Mouse (Mus musculus): ENCODE measurements around the gene Slc24a3. TPM values are rescaled to one million over a fixed set of nuclear protein-coding genes. Genes with fewer than 3 reads are reported as not detected.

Slc24a3 gene
- polyA plus RNA-seq, 1 experiment from 2014 or later: 2.1 TPM

GRCm38 (mm10) chr2:145175036-145175435 is 7.5 kb downstream of the Slc24a3 start:
- DNase-seq (ENCODE audit: low spot score) (no peak), ATAC-seq (replicated peaks; ENCODE audit: low FRiP score) (no peak)
- Histone ChIP-seq H3K9ac (ENCODE audit: low read depth, low read length) (no peak overlapping the region), H3K9me3 (ENCODE audit: control insufficient read depth, low read length) (no peaks in the 10 kb centered on the region), H3K4me2 (no peak overlapping the region), H3K27ac (ENCODE audit: low read depth, low read length) (no peak overlapping the region), H3K36me3 (ENCODE audit: control insufficient read depth, insufficient read depth, low read length) (no peaks in the 10 kb centered on the region), H3K4me1 (replicated peaks; ENCODE audit: control insufficient read depth, insufficient read depth, low read length) (no peaks in the 10 kb centered on the region), H3K4me3 (ENCODE audit: low read depth, low read length) (no peak overlapping the region), H3K27me3 (replicated peaks; ENCODE audit: control insufficient read depth, insufficient read depth, low read length) (no peaks in the 10 kb centered on the region)
- 91% methylated on average over 7 of the region's 7 CpGs for WGBS

- H3K4me1 ChIP-seq (replicated peaks; ENCODE audit: control insufficient read depth, insufficient read depth, low read length): no peaks in the 10 kb centered on the region
- H3K27ac ChIP-seq (ENCODE audit: low read depth, low read length): no peak overlapping the region
- no peak for ATAC-seq (replicated peaks; ENCODE audit: low FRiP score)
- 79% methylated on average over 8 of the region's 8 CpGs for WGBS
- no peak overlapping the region for H3K4me2 ChIP-seq
- no peaks in the 10 kb centered on the region for H3K36me3 ChIP-seq (ENCODE audit: control insufficient read depth, insufficient read depth, low read length)
- H3K9ac ChIP-seq (ENCODE audit: low read depth, low read length): no peak overlapping the region
- no peak overlapping the region for H3K4me3 ChIP-seq (ENCODE audit: low read depth, low read length)
- no peak for DNase-seq (ENCODE audit: low spot score)
- no peaks in the 10 kb centered on the region for H3K27me3 ChIP-seq (replicated peaks; ENCODE audit: control insufficient read depth, insufficient read depth, low read length)
- H3K9me3 ChIP-seq (ENCODE audit: control insufficient read depth, low read length): no peaks in the 10 kb centered on the region
Observed at GRCm38 (mm10) chr2:145182410-145182809, 14.9 kb downstream of the Slc24a3 start.

DNA sequence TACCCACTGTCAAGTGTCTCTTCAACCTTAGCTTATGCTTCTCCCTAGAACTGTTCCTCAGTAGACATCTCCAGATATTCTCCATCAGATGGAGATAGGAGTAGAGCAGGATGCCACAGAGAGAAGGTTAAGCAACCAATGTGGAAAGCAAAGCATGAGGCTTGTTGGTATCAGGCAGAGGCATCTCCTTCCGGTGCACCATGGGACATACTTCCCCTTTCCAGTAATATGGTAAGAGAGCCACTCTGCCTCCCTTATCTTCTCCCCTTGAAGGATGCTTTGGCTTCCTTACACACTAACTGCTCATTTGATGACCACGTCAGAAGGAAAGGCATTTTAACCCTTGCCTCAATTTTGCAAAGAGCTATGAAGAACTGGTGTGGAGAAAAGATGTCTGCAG is 21.3 kb downstream of the Slc24a3 start:
- ATAC-seq (replicated peaks; ENCODE audit: low FRiP score): no peak
- WGBS: 42% methylated on average over 2 of the region's 2 CpGs
- no peaks in the 10 kb centered on the region for H3K36me3 ChIP-seq (ENCODE audit: control insufficient read depth, insufficient read depth, low read length)

DNA sequence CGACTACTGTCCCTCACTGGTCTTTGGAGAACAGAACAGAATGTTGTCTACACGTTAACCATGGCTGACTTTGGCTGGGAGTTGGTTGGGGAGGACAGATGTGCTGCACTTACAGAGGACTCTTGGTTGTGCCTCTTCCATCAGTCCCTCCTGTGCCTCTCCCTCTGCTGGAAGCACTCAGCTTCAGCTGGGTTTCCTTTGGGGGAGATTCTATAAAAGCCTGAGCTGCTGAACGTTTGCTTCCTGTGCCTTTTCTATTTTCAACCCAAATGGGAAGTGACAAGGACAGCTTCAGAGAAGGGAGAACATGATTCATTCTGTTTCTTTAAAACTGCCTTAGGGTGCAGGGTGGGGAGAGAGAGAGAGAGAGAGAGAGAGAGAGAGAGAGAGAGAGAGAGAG is 28.5 kb downstream of the Slc24a3 start:
- no peaks in the 10 kb centered on the region for H3K4me1 ChIP-seq (replicated peaks; ENCODE audit: control insufficient read depth, insufficient read depth, low read length)
- no peaks in the 10 kb centered on the region for H3K9me3 ChIP-seq (ENCODE audit: control insufficient read depth, low read length)
- 51% methylated on average over 3 of the region's 3 CpGs for WGBS
- ATAC-seq (replicated peaks; ENCODE audit: low FRiP score) (no peak), DNase-seq (ENCODE audit: low spot score) (no peak)
- H3K4me2 ChIP-seq: no peak overlapping the region
- no peak overlapping the region for H3K4me3 ChIP-seq (ENCODE audit: low read depth, low read length)
- H3K36me3 ChIP-seq (ENCODE audit: control insufficient read depth, insufficient read depth, low read length): no peaks in the 10 kb centered on the region
- no peak overlapping the region for H3K9ac ChIP-seq (ENCODE audit: low read depth, low read length)
- H3K27me3 ChIP-seq (replicated peaks; ENCODE audit: control insufficient read depth, insufficient read depth, low read length): no peaks in the 10 kb centered on the region
- H3K27ac ChIP-seq (ENCODE audit: low read depth, low read length): no peak overlapping the region

More for the DNA sequence above, 21.3 kb downstream of the Slc24a3 start:
- Histone ChIP-seq H3K4me1 (replicated peaks; ENCODE audit: control insufficient read depth, insufficient read depth, low read length) (no peaks in the 10 kb centered on the region), H3K9me3 (ENCODE audit: control insufficient read depth, low read length) (no peaks in the 10 kb centered on the region), H3K9ac (ENCODE audit: low read depth, low read length) (no peak overlapping the region), H3K4me2 (no peak overlapping the region), H3K4me3 (ENCODE audit: low read depth, low read length) (no peak overlapping the region), H3K27me3 (replicated peaks; ENCODE audit: control insufficient read depth, insufficient read depth, low read length) (no peaks in the 10 kb centered on the region), H3K27ac (ENCODE audit: low read depth, low read length) (no peak overlapping the region)
- no peak for DNase-seq (ENCODE audit: low spot score)

- DNase-seq (ENCODE audit: low spot score): no peak
Observed at GRCm38 (mm10) chr2:145196501-145197042, 29.0 kb downstream of the Slc24a3 start.

GRCm38 (mm10) chr2:145197076-145197475 is 29.5 kb downstream of the Slc24a3 start:
- no peak overlapping the region for H3K4me3 ChIP-seq (ENCODE audit: low read depth, low read length)
- no peaks in the 10 kb centered on the region for H3K4me1 ChIP-seq (replicated peaks; ENCODE audit: control insufficient read depth, insufficient read depth, low read length)
- no peaks in the 10 kb centered on the region for H3K36me3 ChIP-seq (ENCODE audit: control insufficient read depth, insufficient read depth, low read length)
- H3K9me3 ChIP-seq (ENCODE audit: control insufficient read depth, low read length): no peaks in the 10 kb centered on the region
- H3K9ac ChIP-seq (ENCODE audit: low read depth, low read length): no peak overlapping the region
- ATAC-seq (replicated peaks; ENCODE audit: low FRiP score) (no peak), DNase-seq (ENCODE audit: low spot score) (no peak)
- WGBS: 76% methylated on average over 4 of the region's 4 CpGs
- no peak overlapping the region for H3K27ac ChIP-seq (ENCODE audit: low read depth, low read length)
- H3K4me2 ChIP-seq: no peak overlapping the region
- no peaks in the 10 kb centered on the region for H3K27me3 ChIP-seq (replicated peaks; ENCODE audit: control insufficient read depth, insufficient read depth, low read length)

More at GRCm38 (mm10) chr2:145196501-145197042, 29.0 kb downstream of the Slc24a3 start:
- H3K27me3 ChIP-seq (replicated peaks; ENCODE audit: control insufficient read depth, insufficient read depth, low read length): no peaks in the 10 kb centered on the region
- no peaks in the 10 kb centered on the region for H3K36me3 ChIP-seq (ENCODE audit: control insufficient read depth, insufficient read depth, low read length)
- no peak overlapping the region for H3K27ac ChIP-seq (ENCODE audit: low read depth, low read length)
- ATAC-seq (replicated peaks; ENCODE audit: low FRiP score): no peak
- no peak overlapping the region for H3K9ac ChIP-seq (ENCODE audit: low read depth, low read length)
- no peaks in the 10 kb centered on the region for H3K9me3 ChIP-seq (ENCODE audit: control insufficient read depth, low read length)
- H3K4me3 ChIP-seq (ENCODE audit: low read depth, low read length): no peak overlapping the region
- 75% methylated on average over 7 of the region's 7 CpGs for whole genome bisulfite sequencing
- H3K4me1 ChIP-seq (replicated peaks; ENCODE audit: control insufficient read depth, insufficient read depth, low read length): no peaks in the 10 kb centered on the region
- H3K4me2 ChIP-seq: no peak overlapping the region

DNA sequence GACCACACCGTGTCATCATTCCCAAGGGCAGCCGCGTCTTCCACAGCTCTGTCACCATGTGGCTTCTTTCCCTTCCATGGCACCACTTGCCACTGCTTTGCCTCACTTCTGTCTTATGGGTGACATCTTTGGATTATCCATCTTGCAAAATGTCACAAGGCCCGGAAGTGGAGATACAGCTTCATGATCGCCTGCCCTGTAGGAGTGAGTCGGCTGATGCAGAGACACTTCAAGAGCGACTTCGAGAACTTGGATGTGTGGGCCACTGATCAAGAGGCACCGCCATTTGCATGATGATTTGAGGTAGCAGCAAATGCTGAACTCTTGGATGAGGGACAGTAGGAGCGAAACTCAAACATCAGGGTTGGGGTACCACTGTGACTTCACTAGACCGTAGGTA is 46.0 kb downstream of the Slc24a3 start:
- Histone ChIP-seq H3K36me3 (ENCODE audit: control insufficient read depth, insufficient read depth, low read length) (no peaks in the 10 kb centered on the region), H3K27ac (ENCODE audit: low read depth, low read length) (no peak overlapping the region), H3K4me2 (no peak overlapping the region), H3K9me3 (ENCODE audit: control insufficient read depth, low read length) (no peaks in the 10 kb centered on the region), H3K27me3 (replicated peaks; ENCODE audit: control insufficient read depth, insufficient read depth, low read length) (no peaks in the 10 kb centered on the region), H3K9ac (ENCODE audit: low read depth, low read length) (no peak overlapping the region), H3K4me1 (replicated peaks; ENCODE audit: control insufficient read depth, insufficient read depth, low read length) (no peaks in the 10 kb centered on the region), H3K4me3 (ENCODE audit: low read depth, low read length) (no peak overlapping the region)
- DNase-seq (ENCODE audit: low spot score) (no peak), ATAC-seq (replicated peaks; ENCODE audit: low FRiP score) (no peak)
- 95% methylated on average over 11 of the region's 11 CpGs for WGBS

DNA sequence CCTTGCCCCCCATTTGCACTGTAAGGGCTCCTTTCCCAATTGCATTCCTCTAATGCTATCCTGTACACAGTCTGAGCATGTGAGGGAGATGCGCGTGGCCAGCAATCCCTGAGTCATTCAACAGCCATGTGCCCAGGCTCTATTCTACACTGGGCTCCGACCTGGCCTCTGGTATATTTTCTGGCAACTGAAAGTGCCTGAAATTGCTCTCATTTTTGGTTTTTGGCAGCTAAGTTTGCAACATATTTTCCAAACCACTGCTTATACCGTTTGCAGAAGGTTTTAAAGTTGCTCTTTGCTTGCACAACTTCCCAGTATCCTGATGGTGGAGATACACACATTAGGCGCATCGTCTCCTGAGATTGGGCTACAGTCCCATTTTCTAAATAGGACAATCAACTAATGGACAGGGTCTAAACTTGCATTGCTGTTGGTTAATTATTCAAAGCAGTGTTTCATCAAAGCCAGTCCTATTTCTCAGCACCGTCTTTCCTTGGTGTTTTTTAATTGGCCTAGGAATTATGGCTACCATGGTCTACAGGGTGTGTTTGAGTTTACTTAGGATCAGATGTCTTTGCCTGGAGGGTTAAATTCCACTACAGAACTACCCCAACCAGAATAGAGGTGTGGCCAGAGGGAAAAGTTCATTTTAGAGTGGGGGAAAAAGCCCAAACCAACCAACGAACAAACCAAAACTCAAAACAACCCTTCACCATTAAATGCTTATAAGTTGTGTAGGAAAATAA is 46.7 kb downstream of the Slc24a3 start:
- no peak overlapping the region for H3K27ac ChIP-seq (ENCODE audit: low read depth, low read length)
- no peaks in the 10 kb centered on the region for H3K36me3 ChIP-seq (ENCODE audit: control insufficient read depth, insufficient read depth, low read length)
- ATAC-seq (replicated peaks; ENCODE audit: low FRiP score) (no peak), DNase-seq (ENCODE audit: low spot score) (no peak)
- H3K4me1 ChIP-seq (replicated peaks; ENCODE audit: control insufficient read depth, insufficient read depth, low read length): no peaks in the 10 kb centered on the region
- no peak overlapping the region for H3K9ac ChIP-seq (ENCODE audit: low read depth, low read length)
- WGBS: 86% methylated on average over 8 of the region's 8 CpGs
- H3K4me2 ChIP-seq: no peak overlapping the region
- H3K4me3 ChIP-seq (ENCODE audit: low read depth, low read length): no peak overlapping the region
- no peaks in the 10 kb centered on the region for H3K9me3 ChIP-seq (ENCODE audit: control insufficient read depth, low read length)
- H3K27me3 ChIP-seq (replicated peaks; ENCODE audit: control insufficient read depth, insufficient read depth, low read length): no peaks in the 10 kb centered on the region

DNA sequence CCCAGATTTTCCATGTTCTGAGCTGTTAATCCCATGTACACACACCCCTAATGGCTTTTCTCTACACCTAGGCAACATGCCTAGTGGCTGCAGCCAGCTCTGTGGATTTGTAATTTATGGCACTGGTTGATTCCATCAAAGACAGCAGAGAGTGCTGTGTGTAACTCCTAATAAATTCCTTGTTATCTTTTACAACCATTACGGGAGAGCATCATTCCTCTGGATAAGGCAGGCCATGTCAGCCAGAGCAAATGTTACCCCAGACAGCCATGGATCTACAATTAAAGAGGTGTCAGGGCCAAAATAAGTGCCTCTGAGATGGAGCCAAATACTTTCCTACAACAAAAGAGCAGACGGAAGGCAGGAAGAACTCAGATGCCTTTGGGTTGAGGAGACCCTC is 49.0 kb downstream of the Slc24a3 start:
- no peak overlapping the region for H3K4me2 ChIP-seq
- H3K9me3 ChIP-seq (ENCODE audit: control insufficient read depth, low read length): no peaks in the 10 kb centered on the region
- no peaks in the 10 kb centered on the region for H3K27me3 ChIP-seq (replicated peaks; ENCODE audit: control insufficient read depth, insufficient read depth, low read length)
- H3K27ac ChIP-seq (ENCODE audit: low read depth, low read length): no peak overlapping the region
- H3K4me1 ChIP-seq (replicated peaks; ENCODE audit: control insufficient read depth, insufficient read depth, low read length): no peaks in the 10 kb centered on the region
- ATAC-seq (replicated peaks; ENCODE audit: low FRiP score) (no peak), DNase-seq (ENCODE audit: low spot score) (no peak)
- no peaks in the 10 kb centered on the region for H3K36me3 ChIP-seq (ENCODE audit: control insufficient read depth, insufficient read depth, low read length)
- WGBS: 74% methylated on average over 2 of the region's 2 CpGs
- no peak overlapping the region for H3K4me3 ChIP-seq (ENCODE audit: low read depth, low read length)
- no peak overlapping the region for H3K9ac ChIP-seq (ENCODE audit: low read depth, low read length)

Data from liver, embryonic 11.5 days (tissue).